Mouse (Mus musculus): ENCODE measurements around the gene Tradd.

The Tradd gene

GRCm38 (mm10) chr8:105264024-105264982 is at the start of gene Tradd, which contains the start of gene Fbxl8:
Gene Tradd (minus strand): TSS chr8:105264609.
Gene Fbxl8 (plus strand): TSS chr8:105264648.
- DNase-seq, result peak in 1 of 2 experiments; percentile 69

- DNase-seq, result no peak
These were observed 49.4 kb upstream of the Tradd start for GRCm38 (mm10) chr8:105313622-105314402.

- DNase-seq, result no peak
These were observed 48.6 kb upstream of the Tradd start for GRCm38 (mm10) chr8:105312891-105313481.

GRCm38 (mm10) chr8:105311718-105312117 is 47.3 kb upstream of the Tradd start:
- no peak for DNase-seq

- DNase-seq, result peak in 1 of 2 experiments; percentile 66
These were observed 45.7 kb upstream of the Tradd start for GRCm38 (mm10) chr8:105310118-105310517.

- peak; percentile 92 to 95 for DNase-seq
These were observed 44.9 kb upstream of the Tradd start for GRCm38 (mm10) chr8:105309142-105309847.

- DNase-seq, result no peak
These were observed 44.0 kb upstream of the Tradd start for GRCm38 (mm10) chr8:105308428-105308827.

GRCm38 (mm10) chr8:105307670-105308069 is 43.3 kb upstream of the Tradd start:
- no peak for DNase-seq

GRCm38 (mm10) chr8:105306146-105306691 is 41.8 kb upstream of the Tradd start:
- peak in 1 of 2 experiments; percentile 30 for DNase-seq

GRCm38 (mm10) chr8:105305211-105306145 is 41.1 kb upstream of the Tradd start, which contains the start of gene Elmo3:
Gene Elmo3 (plus strand): TSS chr8:105305601.
- peak; percentile 81 to 84 for DNase-seq

GRCm38 (mm10) chr8:105304325-105305210 is 40.2 kb upstream of the Tradd start:
- peak in 1 of 2 experiments; percentile 15 for DNase-seq

- no peak for DNase-seq
These were observed 39.5 kb upstream of the Tradd start for GRCm38 (mm10) chr8:105303874-105304273.

GRCm38 (mm10) chr8:105303396-105303795 is 39.0 kb upstream of the Tradd start:
- no peak for DNase-seq

GRCm38 (mm10) chr8:105299962-105300361 is 35.6 kb upstream of the Tradd start:
- DNase-seq, result no peak

GRCm38 (mm10) chr8:105298351-105299252 is 34.2 kb upstream of the Tradd start:
- DNase-seq, result no peak

- DNase-seq, result peak; percentile 93
These were observed 33.2 kb upstream of the Tradd start, which contains the start of gene E2f4 for GRCm38 (mm10) chr8:105297511-105298192. Gene E2f4 (plus strand): TSS chr8:105297663.

- DNase-seq, result no peak
These were observed 31.6 kb upstream of the Tradd start, which contains the start of gene Exoc3l for GRCm38 (mm10) chr8:105295895-105296573. Gene Exoc3l (minus strand): TSS chr8:105296101.
